Mouse (Mus musculus): Measurements from ENCODE around the gene Zfp750. TPM values are rescaled to one million over a fixed set of nuclear protein-coding genes. Genes with fewer than 3 reads are reported as not detected.

The Zfp750 gene
- 1.1 TPM for polyA plus RNA-seq (2015; fragmentation: Illumina TruSeq; extraction: RNeasy Lipid Tissue Mini Kit (QIAGEN cat#74804); ENCODE audit: insufficient read depth, low read depth, low replicate concordance)

DNA sequence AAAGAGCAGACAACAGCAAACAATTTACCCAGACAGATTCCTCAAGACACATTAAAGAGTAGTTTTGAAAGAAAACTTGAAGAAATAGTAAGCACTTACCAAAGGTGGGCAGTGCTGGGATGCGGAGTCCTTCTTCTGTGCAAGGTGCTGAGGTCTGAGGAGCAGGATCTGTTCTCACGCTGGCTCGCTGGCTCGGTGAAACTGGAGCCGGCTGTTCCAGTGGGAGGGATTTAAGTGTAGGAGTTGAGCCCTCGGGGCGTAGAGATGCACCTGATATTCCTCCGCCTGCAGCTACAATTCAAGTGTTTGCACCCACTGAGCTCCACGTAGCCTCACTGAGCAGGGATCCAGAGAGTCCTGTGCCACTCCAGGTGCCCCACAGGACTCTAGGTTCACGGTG, at the start of gene Zfp750:
TSS of gene Zfp750 (minus strand) at position 203 of the 400 bp plus-strand sequence.

Other genes starting within 250 kb of the Zfp750 start
- 8.1 TPM for gene Wdr45b, start 164.9 kb downstream of the Zfp750 start, polyA plus RNA-seq (2015; fragmentation: Illumina TruSeq; extraction: RNeasy Lipid Tissue Mini Kit (QIAGEN cat#74804); ENCODE audit: insufficient read depth, low read depth, low replicate concordance)
- 2.3 TPM for gene Rab40b, start 131.1 kb downstream of the Zfp750 start, polyA plus RNA-seq (2015; fragmentation: Illumina TruSeq; extraction: RNeasy Lipid Tissue Mini Kit (QIAGEN cat#74804); ENCODE audit: insufficient read depth, low read depth, low replicate concordance)
- 2.5 TPM for gene Fn3krp, start 97.9 kb downstream of the Zfp750 start, polyA plus RNA-seq (2015; fragmentation: Illumina TruSeq; extraction: RNeasy Lipid Tissue Mini Kit (QIAGEN cat#74804); ENCODE audit: insufficient read depth, low read depth, low replicate concordance)
- 5.2 TPM for gene Fn3k, start 84.4 kb downstream of the Zfp750 start, polyA plus RNA-seq (2015; fragmentation: Illumina TruSeq; extraction: RNeasy Lipid Tissue Mini Kit (QIAGEN cat#74804); ENCODE audit: insufficient read depth, low read depth, low replicate concordance)
- gene Tbcd, start 67.4 kb downstream of the Zfp750 start, polyA plus RNA-seq (2015; fragmentation: Illumina TruSeq; extraction: RNeasy Lipid Tissue Mini Kit (QIAGEN cat#74804); ENCODE audit: insufficient read depth, low read depth, low replicate concordance): 11.4 TPM
- gene B3gntl1, start 153.8 kb upstream of the Zfp750 start, polyA plus RNA-seq (2015; fragmentation: Illumina TruSeq; extraction: RNeasy Lipid Tissue Mini Kit (QIAGEN cat#74804); ENCODE audit: insufficient read depth, low read depth, low replicate concordance): 2.1 TPM
- 4.1 TPM for gene Metrnl, start 182.2 kb upstream of the Zfp750 start, polyA plus RNA-seq (2015; fragmentation: Illumina TruSeq; extraction: RNeasy Lipid Tissue Mini Kit (QIAGEN cat#74804); ENCODE audit: insufficient read depth, low read depth, low replicate concordance)